Mouse (Mus musculus) olfactory bulb, adult 2 months (tissue): ENCODE data around the gene Otop3.

ENCODE experiments used
- CTCF ChIP-seq: fragments of 200-500 bp; IDR thresholded peaks from 2 replicates; pipeline ENCODE4 v1.5.1; 2012; ENCODE audit warnings: low read depth, mild to moderate bottlenecking, low read length, moderate library complexity; ENCODE audit not compliant: insufficient read depth
- POLR2A ChIP-seq: fragments of 200-500 bp; IDR thresholded peaks from 2 replicates; pipeline ENCODE4 v1.6.1; 2012; ENCODE audit warnings: mild to moderate bottlenecking, low read depth, low read length, moderate library complexity; ENCODE audit not compliant: insufficient read depth

GRCm38 (mm10) chr11:115319704-115320383 lies 14.7 kb upstream of the Otop3 start:
- TF ChIP-seq CTCF, result no peak
- no peak for TF ChIP-seq POLR2A
